Comparison of ENCODE assay signal across 25 mouse cellular contexts in the genomic region with DNA sequence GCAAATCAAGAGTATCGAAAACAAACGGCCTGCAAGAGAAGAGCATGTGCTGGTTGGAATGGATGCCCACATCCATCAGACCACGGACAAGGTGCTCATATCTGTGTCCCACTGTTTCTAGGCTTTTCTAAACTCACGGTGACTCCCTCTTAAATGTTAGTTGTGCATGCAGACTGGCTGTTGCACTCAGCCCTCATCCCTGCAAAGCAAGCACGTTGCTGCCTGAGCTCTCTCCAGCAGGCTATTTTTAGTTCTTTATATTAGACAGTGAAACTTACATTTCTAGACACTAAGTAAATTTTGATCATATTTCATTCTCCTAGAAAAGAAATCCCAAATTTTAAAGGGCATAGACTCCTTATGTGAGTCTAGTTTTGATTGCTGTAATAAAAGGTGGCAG. TPM values are rescaled to one million over a fixed set of nuclear protein-coding genes. Genes with fewer than 3 reads are reported as not detected.
A peak's percentile ranks its signal among the peaks of the same experiment; 100 is the strongest.
DNase-seq lines count a peak whose midpoint lies in the region; ATAC-seq and TF ChIP-seq lines count a peak whose summit lies in the region.
"Had no signal": no experiment of that assay in that cellular context is flagged by ENCODE, and none has a peak within 500 bp of the region (broad histone marks: within the 10 kb centered on the region; RNA-seq: fewer than 3 reads in every experiment).

No protein-coding gene starts in this region.

- H3K4me2 ChIP-seq in forebrain, postnatal 0 days (ENCODE audit: low read depth) = no peak overlapping the region
- no peak overlapping the region for H3K4me2 ChIP-seq in limb, embryonic 13.5 days (replicated peaks)
- H3K4me2 ChIP-seq: hindbrain, embryonic 14.5 days; kidney, embryonic 15.5 days; limb, embryonic 12.5 days; liver, embryonic 13.5 days; midbrain, embryonic 11.5 days had no signal

- TF ChIP-seq CTCF in forebrain, postnatal 0 days (IDR thresholded peaks at IDR 0.05; ENCODE audit: low read depth) = no peak

- peak overlapping the region; percentile 47; the same call in 1 of the 2 replicates for H3K27ac ChIP-seq in forebrain, postnatal 0 days (ENCODE audit: low read depth, low read length)
- H3K27ac ChIP-seq in forebrain, embryonic 10.5 days = no peak overlapping the region
- H3K27ac ChIP-seq in limb, embryonic 13.5 days = 0 out of 2 replicates have a peak overlapping the region, but pooled peaks have one; percentile 52
- no peak overlapping the region for H3K27ac ChIP-seq in limb, embryonic 10.5 days
- H3K27ac ChIP-seq: heart, embryonic 10.5 days; hindbrain, embryonic 14.5 days; kidney, embryonic 15.5 days; limb, embryonic 12.5 days; liver, embryonic 13.5 days had no signal

- no peaks in the 10 kb centered on the region for H3K27me3 ChIP-seq in forebrain, postnatal 0 days (ENCODE audit: insufficient read depth, low read length)
- no peaks in the 10 kb centered on the region for H3K27me3 ChIP-seq in forebrain, embryonic 10.5 days (ENCODE audit: poor library complexity, severe bottlenecking)
- no peaks in the 10 kb centered on the region for H3K27me3 ChIP-seq in limb, embryonic 13.5 days
- H3K27me3 ChIP-seq in limb, embryonic 10.5 days (ENCODE audit: low read depth, poor library complexity, severe bottlenecking) = no peaks in the 10 kb centered on the region
- H3K27me3 ChIP-seq: kidney, embryonic 15.5 days; limb, embryonic 12.5 days; liver, embryonic 13.5 days had no signal

- no peaks in the 10 kb centered on the region for H3K9me3 ChIP-seq in forebrain, postnatal 0 days (ENCODE audit: low read length)
- no peaks in the 10 kb centered on the region for H3K9me3 ChIP-seq in forebrain, embryonic 10.5 days
- H3K9me3 ChIP-seq in limb, embryonic 13.5 days = no peaks in the 10 kb centered on the region
- H3K9me3 ChIP-seq in limb, embryonic 10.5 days (replicated peaks) = no peaks in the 10 kb centered on the region
- H3K9me3 ChIP-seq: heart, embryonic 10.5 days; kidney, embryonic 15.5 days; limb, embryonic 12.5 days; liver, embryonic 13.5 days had no signal

- WGBS in forebrain, postnatal 0 days = 64% methylated on average over 5 of the region's 5 CpGs
- 84% methylated on average over 5 of the region's 5 CpGs for WGBS in forebrain, embryonic 10.5 days
- 65% methylated on average over 5 of the region's 5 CpGs for WGBS in limb, embryonic 13.5 days
- 86% methylated on average over 5 of the region's 5 CpGs for WGBS in limb, embryonic 10.5 days

- ATAC-seq in forebrain, postnatal 0 days = peak; percentile 77
- ATAC-seq in limb, embryonic 13.5 days (ENCODE audit: low FRiP score, low read depth) = no peak
- no peak for ATAC-seq in megakaryocyte progenitor cell, adult 5-6 weeks (replicated peaks; ENCODE audit: poor library complexity)
- ATAC-seq: inflammation-experienced regulatory T-cells, adult 6 months had no signal

- H3K36me3 ChIP-seq in forebrain, postnatal 0 days (ENCODE audit: insufficient read depth) = no peaks in the 10 kb centered on the region
- no peaks in the 10 kb centered on the region for H3K36me3 ChIP-seq in forebrain, embryonic 10.5 days (replicated peaks)
- no peaks in the 10 kb centered on the region for H3K36me3 ChIP-seq in limb, embryonic 13.5 days
- no peaks in the 10 kb centered on the region for H3K36me3 ChIP-seq in limb, embryonic 10.5 days
- H3K36me3 ChIP-seq: heart, embryonic 10.5 days; kidney, embryonic 15.5 days; limb, embryonic 12.5 days; liver, embryonic 13.5 days had no signal

- H3K4me1 ChIP-seq in forebrain, postnatal 0 days (ENCODE audit: insufficient read depth) = no peaks in the 10 kb centered on the region
- peaks cover 13% of the 10 kb centered on the region for H3K4me1 ChIP-seq in forebrain, embryonic 10.5 days
- H3K4me1 ChIP-seq in limb, embryonic 13.5 days = peaks cover 14% of the 10 kb centered on the region
- H3K4me1 ChIP-seq in limb, embryonic 10.5 days = no peaks in the 10 kb centered on the region

- H3K9ac ChIP-seq in forebrain, postnatal 0 days = no peak overlapping the region
- no peak overlapping the region for H3K9ac ChIP-seq in limb, embryonic 13.5 days
- H3K9ac ChIP-seq: hindbrain, embryonic 14.5 days; kidney, embryonic 15.5 days; limb, embryonic 12.5 days; liver, embryonic 13.5 days had no signal

- peak; percentile 49 for DNase-seq in forebrain, postnatal 0 days
- no peak for DNase-seq in forebrain, embryonic 10.5 days (ENCODE audit: extremely low spot score, low spot score)
- no peak for DNase-seq in limb, embryonic 10.5 days (ENCODE audit: low spot score)
- DNase-seq in urinary bladder, postnatal 4 days (ENCODE audit: low spot score in 2 of 2) = peak; percentile 5 to 22
- DNase-seq in urinary bladder, postnatal 25 days (ENCODE audit: low spot score) = no peak
- DNase-seq: adrenal gland, postnatal 25 days; B cell, adult 2 months; cerebellum, adult 18-20 months; cerebellum, postnatal 10 days; gastrocnemius, postnatal 10 days; heart, postnatal 36 days; kidney, adult 18-20 months; kidney, postnatal 25 days; liver, embryonic 13.5 days; lung, adult 2 months; lung, postnatal 10 days; thymus, postnatal 14 days had no signal

- H3K4me3 ChIP-seq in forebrain, postnatal 0 days (ENCODE audit: low read depth, low read length) = no peak overlapping the region
- no peak overlapping the region for H3K4me3 ChIP-seq in forebrain, embryonic 10.5 days
- no peak overlapping the region for H3K4me3 ChIP-seq in limb, embryonic 13.5 days
- no peak overlapping the region for H3K4me3 ChIP-seq in limb, embryonic 10.5 days
- H3K4me3 ChIP-seq: heart, embryonic 10.5 days; kidney, embryonic 15.5 days; limb, embryonic 12.5 days; liver, embryonic 13.5 days had no signal

RNA-seq across cellular contexts. Expression of gene Scml4, which starts 57.2 kb away (rescaled TPM):
- 16.2 and 37.7 TPM in 2 replicates for total RNA-seq in forebrain, postnatal 0 days (2014; rRNA removed)
- 3.6 and 8.5 TPM in 2 replicates for polyA plus RNA-seq in forebrain, postnatal 0 days (2015; fragmentation: Nextera tagmentation; extraction: Ambion mirVana)
- polyA plus RNA-seq in forebrain, embryonic 10.5 days (2016; fragmentation: Nextera tagmentation; extraction: Ambion mirVana) = 0.19 and 0.36 TPM in 2 replicates
- 0.92 and 1.3 TPM in 2 replicates for polyA plus RNA-seq in limb, embryonic 13.5 days (2015; fragmentation: Nextera tagmentation; extraction: Ambion mirVana)
- polyA plus RNA-seq in limb, embryonic 10.5 days (2016; fragmentation: Nextera tagmentation; extraction: Ambion mirVana) = 0.13 and 0.16 TPM in 2 replicates
- total RNA-seq in megakaryocyte progenitor cell, adult 5-6 weeks (2015) = 0.17 and 0.47 TPM in 2 replicates
- total RNA-seq in megakaryocyte progenitor cell, adult 5-6 weeks (2017) = 0.33 and 0.95 TPM in 2 replicates

Comparison
In these comparisons a context has a peak if more than half of its experiments do, and no peak if none do; other contexts are left out.
1. DNase-seq: peak in forebrain, postnatal 0 days (single experiment) and urinary bladder, postnatal 4 days (2 of 2); none in forebrain, embryonic 10.5 days (single experiment), limb, embryonic 10.5 days (single experiment) and urinary bladder, postnatal 25 days (single experiment).
2. H3K27ac ChIP-seq: peak in forebrain, postnatal 0 days (single experiment) and limb, embryonic 13.5 days (single experiment); none in forebrain, embryonic 10.5 days (single experiment) and limb, embryonic 10.5 days (single experiment).